ENCODE assay signal across 8 mouse cellular contexts in genomic region chr5:138618353-138618752, GRCm38 (mm10). TPM values are rescaled to one million over a fixed set of nuclear protein-coding genes. Genes with fewer than 3 reads are reported as not detected.
DNase-seq lines count a peak whose midpoint lies in the region; ATAC-seq and TF ChIP-seq lines count a peak whose summit lies in the region.

No protein-coding gene starts in this region.

- ATAC-seq in heart, embryonic 16.5 days (replicated peaks; ENCODE audit: extremely low read depth, insufficient read depth, low FRiP score): no peak
- no peak for ATAC-seq in G1E (ENCODE audit: extremely low read depth, insufficient number of reproducible peaks, low FRiP score, poor library complexity, severe bottlenecking)
- ATAC-seq in midbrain, embryonic 12.5 days (ENCODE audit: low FRiP score, low read depth): no peak

- peaks cover 51% of the 10 kb centered on the region for H3K36me3 ChIP-seq in heart, embryonic 16.5 days (ENCODE audit: control insufficient read depth, insufficient read depth)
- peaks cover 47% of the 10 kb centered on the region for H3K36me3 ChIP-seq in G1E (replicated peaks)
- peaks cover 52% of the 10 kb centered on the region for H3K36me3 ChIP-seq in hindbrain, embryonic 10.5 days
- H3K36me3 ChIP-seq in midbrain, embryonic 12.5 days: peaks cover 49% of the 10 kb centered on the region

- H3K4me2 ChIP-seq in heart, embryonic 16.5 days (ENCODE audit: low read depth, low read length): peak overlapping the region; percentile 62; the same call in 1 of the 2 replicates
- H3K4me2 ChIP-seq in midbrain, embryonic 12.5 days (replicated peaks): peak overlapping the region; percentile 48

- peaks cover 26% of the 10 kb centered on the region for H3K9me3 ChIP-seq in heart, embryonic 16.5 days (replicated peaks; ENCODE audit: control insufficient read depth, low read length)
- peaks cover 16% of the 10 kb centered on the region for H3K9me3 ChIP-seq in G1E (replicated peaks)
- H3K9me3 ChIP-seq in hindbrain, embryonic 10.5 days: peaks cover 39% of the 10 kb centered on the region
- H3K9me3 ChIP-seq in midbrain, embryonic 12.5 days: peaks cover 41% of the 10 kb centered on the region

- no peaks in the 10 kb centered on the region for H3K27me3 ChIP-seq in heart, embryonic 16.5 days (ENCODE audit: control insufficient read depth, insufficient read depth, low read length)
- no peaks in the 10 kb centered on the region for H3K27me3 ChIP-seq in G1E (ENCODE audit: insufficient read depth, low read length)
- H3K27me3 ChIP-seq in hindbrain, embryonic 10.5 days (ENCODE audit: insufficient read depth, poor library complexity, severe bottlenecking): no peaks in the 10 kb centered on the region
- H3K27me3 ChIP-seq in midbrain, embryonic 12.5 days: no peaks in the 10 kb centered on the region

- no peak for DNase-seq in heart, adult 9 months (ENCODE audit: low spot score in 2 of 2)
- no peak for DNase-seq in G1E (ENCODE audit: low spot score)
- DNase-seq in hindbrain, embryonic 10.5 days (ENCODE audit: low spot score): no peak
- DNase-seq in adrenal gland, postnatal 25 days: no peak
- DNase-seq in ovary, postnatal 14 days (ENCODE audit: low spot score): no peak
- no peak for DNase-seq in gastrocnemius, adult 8-10 months (ENCODE audit: low spot score in 2 of 2)

- H3K4me3 ChIP-seq in heart, embryonic 16.5 days (ENCODE audit: low read length): peak overlapping the region; percentile 26; the same call in 1 of the 2 replicates
- peak overlapping the region; percentile 97; the same call in 1 of the 2 replicates for H3K4me3 ChIP-seq in G1E (ENCODE audit: low read depth, low read length)
- peak overlapping the region; percentile 81 for H3K4me3 ChIP-seq in hindbrain, embryonic 10.5 days
- peak overlapping the region; percentile 86 for H3K4me3 ChIP-seq in midbrain, embryonic 12.5 days

- H3K4me1 ChIP-seq in heart, embryonic 16.5 days (ENCODE audit: control insufficient read depth, insufficient read depth, low read length): 0 out of 2 replicates have a peak, but pooled peaks cover 9% of the 10 kb centered on the region
- H3K4me1 ChIP-seq in G1E (ENCODE audit: insufficient read depth, low read depth, low read length): peaks cover 19% of the 10 kb centered on the region
- peaks cover 7% of the 10 kb centered on the region; the same call in 1 of the 2 replicates for H3K4me1 ChIP-seq in hindbrain, embryonic 10.5 days (replicated peaks)
- 0 out of 2 replicates have a peak, but pooled peaks cover 3% of the 10 kb centered on the region for H3K4me1 ChIP-seq in midbrain, embryonic 12.5 days

- TF ChIP-seq CTCF in G1E (IDR thresholded peaks at IDR 0.05; ENCODE audit: low read depth, low read length): peak; percentile 11; the same call in 1 of the 2 replicates

- no peak overlapping the region for H3K27ac ChIP-seq in heart, embryonic 16.5 days (ENCODE audit: low read length)
- H3K27ac ChIP-seq in hindbrain, embryonic 10.5 days: no peak overlapping the region
- no peak overlapping the region for H3K27ac ChIP-seq in midbrain, embryonic 12.5 days (replicated peaks)

- WGBS in heart, embryonic 16.5 days: 97% methylated on average over 1 of the region's 1 CpGs
- WGBS in hindbrain, embryonic 10.5 days: 94% methylated on average over 1 of the region's 1 CpGs
- 90% methylated on average over 1 of the region's 1 CpGs for WGBS in midbrain, embryonic 12.5 days

- H3K9ac ChIP-seq in heart, embryonic 16.5 days (ENCODE audit: low read length): no peak overlapping the region
- no peak overlapping the region for H3K9ac ChIP-seq in midbrain, embryonic 12.5 days (replicated peaks)

RNA-seq across cellular contexts. Expression of gene Zfp68, which starts 1.2 kb away (rescaled TPM):
- 45.9 and 47.2 TPM in 2 replicates for polyA plus RNA-seq in heart, embryonic 16.5 days (2015; fragmentation: Nextera tagmentation; extraction: Ambion mirVana)
- 66.5 and 72.1 TPM in 2 replicates for total RNA-seq in G1E (2014; fragmentation: Nextera tagmentation)
- total RNA-seq in G1E (2017): 42.5 and 49.7 TPM in 2 replicates
- polyA plus RNA-seq in G1E (2012): 0.89 and 1.7 TPM in 2 replicates
- polyA plus RNA-seq in hindbrain, embryonic 10.5 days (2016; fragmentation: Nextera tagmentation; extraction: Ambion mirVana): 53.5 and 60.5 TPM in 2 replicates
- polyA plus RNA-seq in midbrain, embryonic 12.5 days (2016; fragmentation: Nextera tagmentation; extraction: Ambion mirVana): 81.5 and 85.2 TPM in 2 replicates
- total RNA-seq in adrenal gland, postnatal 25 days (2021): 19.5 and 21.8 TPM in 2 replicates
- 10 to 100 TPM; 13.9 to 19.7 (median 17.5) TPM for total RNA-seq in gastrocnemius, adult 8-10 months (2022)

RNA-seq across cellular contexts. Expression of gene A430033K04Rik, which starts 4.3 kb away (rescaled TPM):
- 7.3 and 7.8 TPM in 2 replicates for polyA plus RNA-seq in heart, embryonic 16.5 days (2015; fragmentation: Nextera tagmentation; extraction: Ambion mirVana)
- total RNA-seq in G1E (2014; fragmentation: Nextera tagmentation) (10.3 and 12.4 TPM in 2 replicates), G1E (2017) (8.6 and 9.6 TPM in 2 replicates)
- 0.45 and 0.62 TPM in 2 replicates for polyA plus RNA-seq in G1E (2012)
- polyA plus RNA-seq in hindbrain, embryonic 10.5 days (2016; fragmentation: Nextera tagmentation; extraction: Ambion mirVana): 9.0 and 9.4 TPM in 2 replicates
- 14.9 and 16.8 TPM in 2 replicates for polyA plus RNA-seq in midbrain, embryonic 12.5 days (2016; fragmentation: Nextera tagmentation; extraction: Ambion mirVana)
- 6.5 and 6.6 TPM in 2 replicates for total RNA-seq in adrenal gland, postnatal 25 days (2021)
- total RNA-seq in gastrocnemius, adult 8-10 months (2022): 1 to 10 TPM; 2.3 to 2.9 (median 2.8) TPM

RNA-seq across cellular contexts. Expression of gene 1700123K08Rik, which starts 53.8 kb away (rescaled TPM):
- not detected in 2 replicates for polyA plus RNA-seq in heart, embryonic 16.5 days (2015; fragmentation: Nextera tagmentation; extraction: Ambion mirVana)
- total RNA-seq in G1E (2014; fragmentation: Nextera tagmentation) (not detected in 2 replicates), G1E (2017) (not detected in 2 replicates)
- polyA plus RNA-seq in G1E (2012): not detected in 2 replicates
- 0.14 TPM in 1 of 2 replicates, not detected in the other for polyA plus RNA-seq in hindbrain, embryonic 10.5 days (2016; fragmentation: Nextera tagmentation; extraction: Ambion mirVana)
- polyA plus RNA-seq in midbrain, embryonic 12.5 days (2016; fragmentation: Nextera tagmentation; extraction: Ambion mirVana): not detected in 2 replicates
- total RNA-seq in adrenal gland, postnatal 25 days (2021): not detected in 2 replicates
- not detected for total RNA-seq in gastrocnemius, adult 8-10 months (2022)

Comparison
In these comparisons a context has a peak if more than half of its experiments do, and no peak if none do; other contexts are left out.
1. H3K4me3 ChIP-seq: peak in every context shown above with its lines; median percentile 97 in G1E; 86 in midbrain, embryonic 12.5 days; 81 in hindbrain, embryonic 10.5 days; 26 in heart, embryonic 16.5 days.
2. RNA of gene Zfp68, which starts 1.2 kb away (polyA plus RNA-seq): 81.5 to 85.2 TPM in midbrain, embryonic 12.5 days, 53.5 to 60.5 TPM in hindbrain, embryonic 10.5 days and 45.9 to 47.2 TPM in heart, embryonic 16.5 days; 0.89 to 1.7 TPM in G1E; every median in the first group is over 10 times any median in the second.